Mouse (Mus musculus) MEL (cell line): ENCODE data around the gene Tmem179b. TPM values are rescaled to one million over a fixed set of nuclear protein-coding genes. Genes with fewer than 3 reads are reported as not detected.

Source experiments
- DNase-seq: peaks from one replicate; pipeline ENCODE4 v3.0.0; 2011; ENCODE audit warnings: low read depth, low spot score
- H3K27ac ChIP-seq: 2 replicates; pipeline ENCODE4 v1.5.1; 2012; ENCODE audit warnings: low read depth, mild to moderate bottlenecking, control low read depth, low read length, moderate library complexity; ENCODE audit not compliant: control insufficient read depth
- H3K27me3 ChIP-seq, 2 experiments: fragments of 150-350 bp in 1 of 2; sonication (generic) in 1 of 2; 2 replicates each; pipeline ENCODE4 v1.6.1; 2012; ENCODE audit warnings: low read length in 2 of 2, mild to moderate bottlenecking in 2 of 2, improper control_type of control experiment in 1 of 2, moderate library complexity in 1 of 2; ENCODE audit not compliant: insufficient read depth in 2 of 2, control insufficient read depth in 1 of 2
- H3K36me3 ChIP-seq, 2 experiments: 2 replicates each; pipeline ENCODE4 v1.6.1; 2012 to 2014; ENCODE audit warnings: low read length in 2 of 2, improper control_type of control experiment in 1 of 2, inconsistent platforms in 1 of 2, mild to moderate bottlenecking in 1 of 2; ENCODE audit not compliant: insufficient read depth in 2 of 2, control insufficient read depth in 1 of 2
- H3K4me1 ChIP-seq, 2 experiments: fragments of 150-350 bp in 1 of 2; sonication (generic) in 1 of 2; 2 replicates each; pipeline ENCODE4 v1.6.1; 2012; ENCODE audit warnings: low read length in 2 of 2, improper control_type of control experiment in 1 of 2, mild to moderate bottlenecking in 1 of 2; ENCODE audit not compliant: insufficient read depth in 2 of 2, control insufficient read depth in 1 of 2
- H3K4me3 ChIP-seq, 2 experiments: fragments of 150-350 bp in 1 of 2; sonication (generic) in 1 of 2; 2 replicates each; pipeline ENCODE4 v1.5.1; 2012; ENCODE audit warnings: low read depth in 2 of 2, low read length in 2 of 2, mild to moderate bottlenecking in 2 of 2, moderate library complexity in 2 of 2, control low read depth in 1 of 2, improper control_type of control experiment in 1 of 2; ENCODE audit not compliant: control insufficient read depth in 1 of 2, insufficient read depth in 1 of 2
- H3K79me2 ChIP-seq: 2 replicates; pipeline ENCODE4 v1.6.1; 2012; ENCODE audit warnings: mild to moderate bottlenecking, low read length, moderate library complexity; ENCODE audit not compliant: control insufficient read depth, poor library complexity, insufficient read depth
- H3K9ac ChIP-seq: 2 replicates; pipeline ENCODE4 v1.6.1; 2012; ENCODE audit warnings: low read depth, mild to moderate bottlenecking, control low read depth, low read length, moderate library complexity; ENCODE audit not compliant: control insufficient read depth, poor library complexity, severe bottlenecking
- H3K9me3 ChIP-seq: fragments of 150-350 bp; sonication (generic); replicated peaks from 2 replicates; pipeline ENCODE4 v1.6.1; 2012; ENCODE audit warnings: mild to moderate bottlenecking, low read length, improper control_type of control experiment, moderate library complexity; ENCODE audit not compliant: insufficient read depth
- BHLHE40 ChIP-seq: IDR thresholded peaks from 2 replicates; pipeline ENCODE4 v1.6.1; 2012; ENCODE audit warnings: low read depth, mild to moderate bottlenecking, inconsistent platforms, low read length, improper control_type of control experiment, borderline replicate concordance
- CHD1 ChIP-seq: IDR thresholded peaks from 2 replicates; pipeline ENCODE4 v1.6.1; 2012; ENCODE audit warnings: low read depth, mild to moderate bottlenecking, inconsistent platforms, low read length, improper control_type of control experiment
- CHD2 ChIP-seq: IDR thresholded peaks from 2 replicates; pipeline ENCODE4 v1.6.1; 2011; ENCODE audit warnings: low read length, improper control_type of control experiment
- CTCF ChIP-seq, 3 experiments: IDR thresholded peaks in 2 of 3; conservative IDR thresholded peaks in 1 of 3; 2 replicates each; pipeline ENCODE4 v1.5.1; 2011 to 2012; ENCODE audit warnings: low read length in 3 of 3, low read depth in 2 of 3, mild to moderate bottlenecking in 2 of 3, improper control_type of control experiment in 1 of 3, inconsistent platforms in 1 of 3, mixed read lengths in 1 of 3, moderate library complexity in 1 of 3; ENCODE audit not compliant: control insufficient read depth in 1 of 3, insufficient read depth in 1 of 3, poor library complexity in 1 of 3, severe bottlenecking in 1 of 3
- E2F4 ChIP-seq: IDR thresholded peaks from 2 replicates; pipeline ENCODE4 v1.6.1; 2011; ENCODE audit warnings: low read depth, low read length, improper control_type of control experiment, borderline replicate concordance
- EP300 ChIP-seq, 2 experiments: IDR thresholded peaks; 2 replicates each; pipeline ENCODE4 v1.6.1; 2011; ENCODE audit warnings: improper control_type of control experiment in 2 of 2, low read length in 2 of 2, low read depth in 1 of 2, mild to moderate bottlenecking in 1 of 2
- ETS1 ChIP-seq: IDR thresholded peaks from 2 replicates; pipeline ENCODE4 v1.6.1; 2012; ENCODE audit warnings: low read depth, mild to moderate bottlenecking, inconsistent platforms, low read length, improper control_type of control experiment, moderate library complexity
- GABPA ChIP-seq: IDR thresholded peaks from 2 replicates; pipeline ENCODE4 v1.6.1; 2012; ENCODE audit warnings: low read depth, mild to moderate bottlenecking, inconsistent platforms, low read length, improper control_type of control experiment, moderate library complexity
- GATA1 ChIP-seq: IDR thresholded peaks from 2 replicates; pipeline ENCODE4 v1.6.1; 2011; ENCODE audit warnings: low read depth, low read length, improper control_type of control experiment
- HCFC1 ChIP-seq: IDR thresholded peaks from 2 replicates; pipeline ENCODE4 v1.6.1; 2012; ENCODE audit warnings: low read depth, mild to moderate bottlenecking, inconsistent platforms, low read length, improper control_type of control experiment, moderate library complexity
- JUND ChIP-seq: IDR thresholded peaks from 2 replicates; pipeline ENCODE4 v1.6.1; 2011; ENCODE audit warnings: low read depth, mild to moderate bottlenecking, improper control_type of control experiment, low read length
- MAFK ChIP-seq: IDR thresholded peaks from 2 replicates; pipeline ENCODE4 v1.6.1; 2011; ENCODE audit warnings: low read depth, mild to moderate bottlenecking, low read length, improper control_type of control experiment, borderline replicate concordance
- MAZ ChIP-seq: IDR thresholded peaks from 2 replicates; pipeline ENCODE4 v1.6.1; 2012; ENCODE audit warnings: low read depth, mild to moderate bottlenecking, inconsistent platforms, low read length, improper control_type of control experiment
- MYB ChIP-seq: IDR thresholded peaks from 2 replicates; pipeline ENCODE4 v1.6.1; 2011; ENCODE audit warnings: mild to moderate bottlenecking, low read depth, low read length, improper control_type of control experiment
- MYC ChIP-seq: IDR thresholded peaks from 2 replicates; pipeline ENCODE4 v1.6.1; 2011; ENCODE audit warnings: low read depth, mild to moderate bottlenecking, low read length, improper control_type of control experiment, moderate library complexity
- NRF1 ChIP-seq: IDR thresholded peaks from 2 replicates; pipeline ENCODE4 v1.6.1; 2014; ENCODE audit warnings: low read depth, mild to moderate bottlenecking, inconsistent platforms, low read length, improper control_type of control experiment, moderate library complexity; ENCODE audit not compliant: poor library complexity, insufficient read depth, severe bottlenecking
- POLR2AphosphoS5 ChIP-seq: IDR thresholded peaks from 2 replicates; pipeline ENCODE4 v1.6.1; 2012; ENCODE audit warnings: low read depth, borderline replicate concordance, mild to moderate bottlenecking, inconsistent platforms, low read length, moderate library complexity, mixed read lengths
- RAD21 ChIP-seq: IDR thresholded peaks from 2 replicates; pipeline ENCODE4 v1.6.1; 2011; ENCODE audit warnings: mild to moderate bottlenecking, low read depth, low read length, improper control_type of control experiment
- TCF12 ChIP-seq: IDR thresholded peaks from 2 replicates; pipeline ENCODE4 v1.6.1; 2014; ENCODE audit warnings: low read depth, mild to moderate bottlenecking, inconsistent platforms, low read length, improper control_type of control experiment, moderate library complexity
- UBTF ChIP-seq: IDR thresholded peaks from 2 replicates; pipeline ENCODE4 v1.6.1; 2012; ENCODE audit warnings: low read depth, mild to moderate bottlenecking, inconsistent platforms, low read length, improper control_type of control experiment, moderate library complexity, borderline replicate concordance; ENCODE audit not compliant: insufficient read depth
- ZC3H11A ChIP-seq: IDR thresholded peaks from 2 replicates; pipeline ENCODE4 v1.6.1; 2012; ENCODE audit warnings: low read depth, mild to moderate bottlenecking, inconsistent platforms, low read length, improper control_type of control experiment
- ZKSCAN1 ChIP-seq: IDR thresholded peaks from 2 replicates; pipeline ENCODE4 v1.6.1; 2012; ENCODE audit warnings: low read depth, mild to moderate bottlenecking, inconsistent platforms, low read length, improper control_type of control experiment, moderate library complexity
- ZMIZ1 ChIP-seq: IDR thresholded peaks from 2 replicates; pipeline ENCODE4 v1.6.1; 2012; ENCODE audit warnings: low read depth, mild to moderate bottlenecking, inconsistent platforms, low read length, improper control_type of control experiment, moderate library complexity
- polyA plus RNA-seq, 2 experiments: library from polyadenylated mRNA; stranded (reverse) in 1 of 2; unstranded in 1 of 2; fragments of >175 nt in 1 of 2; fragments of >200 nt in 1 of 2; gene quantifications; 2 replicates each; pipeline versions ENCODE4 v1.2.1 to v1.2.4; 2012; ENCODE audit warnings: low replicate concordance in 2 of 2, low read depth in 1 of 2; ENCODE audit not compliant: insufficient read length in 2 of 2, insufficient read depth in 1 of 2, missing spikeins in 1 of 2
- total RNA-seq: library from RNA; depleted of rRNA; stranded (reverse); fragments of 300-350 nt; gene quantifications from 2 replicates; pipeline ENCODE4 v1.2.3, GENCODE M21; 2012

The Tmem179b gene
- total and polyA plus RNA-seq, 3 experiments: 60.0 to 101 TPM; not detected in 1

GRCm38 (mm10) chr19:8738911-8739310 is 35.4 kb downstream of the Tmem179b start:
- no peaks in the 10 kb centered on the region for H3K27me3 ChIP-seq
- H3K36me3 ChIP-seq: peaks cover 13 to 19% of the 10 kb centered on the region in 2 experiments
- no peak overlapping the region for H3K9ac ChIP-seq
- H3K27ac ChIP-seq: no peak overlapping the region
- H3K4me1 ChIP-seq: peaks cover 10 to 16% of the 10 kb centered on the region in 2 experiments
- TF ChIP-seq MAFK: no peak
- TF ChIP-seq ZC3H11A: no peak
- no peak for TF ChIP-seq MAZ
- no peaks in the 10 kb centered on the region for H3K9me3 ChIP-seq
- peaks cover 29% of the 10 kb centered on the region for H3K79me2 ChIP-seq
- H3K4me3 ChIP-seq: no peak overlapping the region
- DNase-seq: no peak

GRCm38 (mm10) chr19:8736160-8736467 is 38.2 kb downstream of the Tmem179b start:
- no peaks in the 10 kb centered on the region for H3K27me3 ChIP-seq
- DNase-seq: no peak
- H3K4me1 ChIP-seq: peaks cover 7 to 12% of the 10 kb centered on the region in 2 experiments
- H3K9me3 ChIP-seq: no peaks in the 10 kb centered on the region
- H3K9ac ChIP-seq: peak overlapping the region; percentile 83
- TF ChIP-seq JUND: no peak
- TF ChIP-seq EP300 (IDR thresholded peaks at IDR 0.05; ENCODE audit: low read depth in 1 of 2, low read length in 2 of 2): no peak
- no peak for TF ChIP-seq CHD2
- TF ChIP-seq MYB: no peak
- TF ChIP-seq ZKSCAN1: no peak
- TF ChIP-seq TCF12: no peak
- peaks cover 19% of the 10 kb centered on the region for H3K79me2 ChIP-seq
- peak overlapping the region; percentile 53; the same call in 1 of the 2 replicates for H3K27ac ChIP-seq
- peaks cover 7 to 16% of the 10 kb centered on the region in 2 experiments for H3K36me3 ChIP-seq
- H3K4me3 ChIP-seq: peak overlapping the region; percentile 81 to 90

GRCm38 (mm10) chr19:8735389-8736159 is 38.7 kb downstream of the Tmem179b start, which contains the start of gene Wdr74:
Wdr74 (plus strand) TSS chr19:8735827.
- Histone ChIP-seq H3K27me3 (no peaks in the 10 kb centered on the region), H3K4me3 (peak within 1 kb of the TSS; percentile 81 to 90), H3K36me3 (peaks cover 7 to 16% of the 10 kb centered on the region in 2 experiments), H3K79me2 (peaks cover 19% of the 10 kb centered on the region), H3K9me3 (no peaks in the 10 kb centered on the region), H3K27ac (peak within 1 kb of the TSS; percentile 53), H3K9ac (peak within 1 kb of the TSS; percentile 83), H3K4me1 (peaks cover 7 to 12% of the 10 kb centered on the region in 2 experiments)
- peak; percentile 94 for DNase-seq
- no peak for TF ChIP-seq CHD2
- TF ChIP-seq MAZ: peak; percentile 71; the same call in 1 of the 2 replicates
- TF ChIP-seq UBTF: no peak
- peak; percentile 37; the same call in 1 of the 2 replicates for TF ChIP-seq ETS1
- TF ChIP-seq E2F4: no peak
- no peak; the same call in 1 of the 2 replicates for TF ChIP-seq ZMIZ1
- no peak for TF ChIP-seq RAD21
- TF ChIP-seq BHLHE40: no peak
- TF ChIP-seq MAFK: no peak
- TF ChIP-seq GABPA: no peak
- peak; percentile 97 for TF ChIP-seq MYC
- TF ChIP-seq NRF1: peak; percentile 36; the same call in 1 of the 2 replicates
- TF ChIP-seq CTCF (IDR thresholded peaks at IDR 0.05 in 2 of 3, conservative IDR thresholded peaks at IDR 0.05 in 1 of 3; ENCODE audit: control insufficient read depth in 1 of 3, insufficient read depth in 1 of 3, low read depth in 2 of 3, low read length in 3 of 3, poor library complexity in 1 of 3, severe bottlenecking in 1 of 3): no peak
- TF ChIP-seq GATA1: no peak
- 0 out of 2 replicates have a peak, but pooled peaks have one; percentile 57 for TF ChIP-seq JUND
- TF ChIP-seq HCFC1: peak; percentile 97
- TF ChIP-seq ZKSCAN1: no peak
- peak; percentile 4; the same call in 1 of the 2 replicates for TF ChIP-seq CHD1
- TF ChIP-seq MYB: peak; percentile 57; the same call in 1 of the 2 replicates
- TF ChIP-seq POLR2AphosphoS5: no peak
